Mouse (Mus musculus) lung, embryonic 15.5 days (tissue): ENCODE measurements around the gene Etnk2. TPM values are rescaled to one million over a fixed set of nuclear protein-coding genes. Genes with fewer than 3 reads are reported as not detected.
"Not testable (repeated sequence)": the region's sequence is repeated elsewhere in the genome, so short reads cannot be mapped to it uniquely, and the experiment has no call there.

Source experiments
- ATAC-seq: fragments of 200-750 bp; cut with Nextera tagmentation; 2 replicates; pipeline ENCODE4 v1.8.0; 2017; ENCODE audit warnings: moderate number of reproducible peaks, borderline replicate concordance; ENCODE audit not compliant: low FRiP score, low TSS enrichment; ENCODE audit errors: extremely low read depth
- H3K27ac ChIP-seq: fragments of 300-500 bp; sonication (generic); 2 replicates; pipeline ENCODE4 v1.5.1; 2015; ENCODE audit warnings: moderate library complexity, mild to moderate bottlenecking, inconsistent platforms
- H3K27me3 ChIP-seq: fragments of 300-500 bp; sonication (generic); 2 replicates; pipeline ENCODE4 v1.6.1; 2015; ENCODE audit warnings: inconsistent platforms
- H3K36me3 ChIP-seq: fragments of 300-500 bp; sonication (generic); 2 replicates; pipeline ENCODE4 v1.6.1; 2015; ENCODE audit warnings: inconsistent platforms
- H3K4me1 ChIP-seq: fragments of 300-500 bp; sonication (generic); 2 replicates; pipeline ENCODE4 v1.6.1; 2015; ENCODE audit warnings: inconsistent platforms
- H3K4me2 ChIP-seq: fragments of 300-500 bp; sonication (generic); 2 replicates; pipeline ENCODE4 v1.6.1; 2015; ENCODE audit warnings: inconsistent platforms, mild to moderate bottlenecking, moderate library complexity
- H3K4me3 ChIP-seq: fragments of 300-500 bp; sonication (generic); 2 replicates; pipeline ENCODE4 v1.5.1; 2015; ENCODE audit warnings: mild to moderate bottlenecking, inconsistent platforms
- H3K9ac ChIP-seq: fragments of 300-500 bp; sonication (generic); 2 replicates; pipeline ENCODE4 v1.6.1; 2015; ENCODE audit warnings: inconsistent platforms
- H3K9me3 ChIP-seq: fragments of 300-500 bp; sonication (generic); 2 replicates; pipeline ENCODE4 v1.6.1; 2016; ENCODE audit warnings: inconsistent platforms
- WGBS: fragments of 180-500 bp; shearing (Covaris S2); methylation state at CpG from one replicate; pipeline ENCODE4 v1.1.7; 2015; 5-methylcytosine and 5-hydroxymethylcytosine counted together
- polyA plus RNA-seq: library from polyadenylated mRNA; unstranded; fragments of >200 nt; fragmentation: Nextera tagmentation; extraction: Ambion mirVana; gene quantifications from 2 replicates; pipeline ENCODE4 v1.2.1, GENCODE M21; 2015

Etnk2 gene
- polyA plus RNA-seq, 1 experiment from 2014 or later = 3.0 TPM

DNA sequence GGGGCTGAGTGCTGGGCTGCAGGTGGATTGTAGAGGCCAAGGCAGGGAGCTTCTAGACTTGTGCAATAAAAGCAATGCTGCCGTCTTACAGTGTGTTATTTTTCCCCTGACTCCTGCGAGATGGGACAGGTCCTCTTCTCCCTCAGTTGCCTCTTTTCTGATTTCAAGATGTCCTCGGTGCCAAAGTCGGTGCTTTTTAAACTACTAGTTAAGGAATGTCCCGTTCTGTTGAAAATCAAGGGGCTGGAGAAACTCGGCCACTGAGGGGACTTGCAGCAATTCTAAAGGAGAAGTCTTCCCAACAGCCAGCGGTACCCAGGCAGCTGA lies 33.8 kb upstream of the Etnk2 start:
- peak overlapping the region; percentile 73 for H3K4me2 ChIP-seq
- peak; percentile 19; the same call in 1 of the 2 replicates for ATAC-seq
- H3K27me3 ChIP-seq = peaks cover 7% of the 10 kb centered on the region; the same call in 1 of the 2 replicates
- H3K4me1 ChIP-seq = peaks cover 28% of the 10 kb centered on the region
- 23% methylated on average over 7 of the region's 7 CpGs for WGBS
- H3K4me3 ChIP-seq = peak overlapping the region; percentile 22
- no peak overlapping the region; the same call in 1 of the 2 replicates for H3K9ac ChIP-seq
- no peaks in the 10 kb centered on the region for H3K36me3 ChIP-seq
- H3K9me3 ChIP-seq = no peaks in the 10 kb centered on the region
- H3K27ac ChIP-seq = peak overlapping the region; percentile 71

DNA sequence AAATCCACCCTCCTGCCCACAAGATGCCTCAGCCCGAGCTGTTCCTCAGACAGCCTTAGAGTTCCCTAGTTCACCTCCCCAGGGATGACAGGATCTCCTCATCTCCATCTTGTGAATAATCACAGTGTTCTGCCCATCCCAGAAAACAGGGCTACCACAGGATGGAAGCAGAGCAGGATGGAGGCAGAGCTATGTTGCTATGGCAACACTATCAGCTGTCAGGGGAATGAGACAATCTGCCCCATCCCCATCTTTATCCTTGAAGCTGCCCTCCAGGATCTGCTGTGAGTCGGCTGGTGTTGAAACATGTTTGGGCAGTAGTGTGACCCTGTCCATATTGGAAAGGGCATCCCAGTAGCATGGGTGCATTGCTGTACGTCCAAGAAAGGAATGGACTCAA lies 32.2 kb upstream of the Etnk2 start:
- Histone ChIP-seq H3K27ac (no peak overlapping the region), H3K9ac (no peak overlapping the region), H3K27me3 (peaks cover 7% of the 10 kb centered on the region; the same call in 1 of the 2 replicates), H3K4me3 (no peak overlapping the region), H3K9me3 (no peaks in the 10 kb centered on the region), H3K36me3 (no peaks in the 10 kb centered on the region), H3K4me1 (peaks cover 28% of the 10 kb centered on the region), H3K4me2 (no peak overlapping the region)
- WGBS = 53% methylated on average over 3 of the region's 3 CpGs
- ATAC-seq = no peak

DNA sequence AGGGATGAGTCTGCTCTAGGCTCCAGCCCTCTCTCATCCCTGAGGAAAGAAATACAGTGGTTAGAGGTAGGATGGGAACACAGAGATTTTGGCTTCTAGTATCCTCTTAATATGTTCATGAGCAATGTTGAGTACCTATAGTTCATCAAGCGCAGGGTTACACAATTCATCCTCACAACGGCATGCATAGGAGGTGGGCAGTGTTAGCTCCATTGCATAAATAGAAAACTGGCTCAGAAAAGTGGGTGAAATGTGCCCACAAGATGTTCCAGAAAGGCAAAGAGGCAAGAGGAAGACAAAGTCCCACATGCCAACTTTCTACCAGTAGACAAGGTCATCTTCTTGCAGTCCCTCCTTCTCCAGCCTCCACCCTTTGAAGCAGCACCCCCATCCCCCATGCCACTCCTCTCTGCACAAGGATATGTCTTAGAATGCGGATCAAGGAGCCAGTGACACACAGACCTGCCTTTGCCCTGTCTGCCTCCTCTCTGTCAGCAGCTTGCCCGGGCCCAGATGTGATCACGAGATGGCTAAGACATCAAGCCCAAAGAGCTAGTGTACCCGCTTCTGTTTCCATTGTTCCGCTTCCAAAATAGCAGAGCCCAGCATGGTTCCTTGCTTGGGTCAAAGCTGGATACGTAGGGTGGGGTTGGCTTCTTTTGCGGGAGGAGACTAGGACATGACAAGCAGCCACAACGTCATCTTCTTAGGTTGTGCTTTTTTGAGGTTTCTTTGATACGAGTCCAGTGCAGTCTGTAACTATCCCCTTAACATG lies 30.5 kb upstream of the Etnk2 start:
- no peak overlapping the region for H3K27ac ChIP-seq
- no peak overlapping the region for H3K9ac ChIP-seq
- H3K4me2 ChIP-seq = no peak overlapping the region
- H3K4me1 ChIP-seq = peaks cover 28% of the 10 kb centered on the region
- no peak overlapping the region for H3K4me3 ChIP-seq
- H3K36me3 ChIP-seq = no peaks in the 10 kb centered on the region
- 87% methylated on average over 11 of the region's 11 CpGs for WGBS
- no peak for ATAC-seq
- H3K27me3 ChIP-seq = peaks cover 7% of the 10 kb centered on the region; the same call in 1 of the 2 replicates
- H3K9me3 ChIP-seq = no peaks in the 10 kb centered on the region

DNA sequence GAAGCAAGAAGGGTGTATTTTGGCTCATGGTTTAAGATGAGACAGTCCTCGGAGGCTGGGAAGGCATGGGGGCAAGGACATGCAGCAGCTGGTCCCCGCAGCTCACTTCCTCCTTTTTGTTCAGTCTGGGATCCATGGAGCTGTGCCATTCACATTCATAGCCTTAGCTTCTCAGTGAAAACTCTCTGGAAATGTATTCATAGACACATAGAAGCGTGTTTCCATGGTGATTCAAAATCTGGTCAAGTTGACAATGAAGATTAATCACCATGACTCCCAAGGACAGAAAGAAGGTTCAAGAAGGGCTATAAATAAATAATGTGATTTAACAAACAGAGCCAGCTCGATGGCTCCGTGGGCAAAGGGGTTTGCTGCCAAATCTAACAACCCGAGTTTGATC lies 29.4 kb upstream of the Etnk2 start:
- H3K4me1 ChIP-seq = peaks cover 17% of the 10 kb centered on the region
- peaks cover 7% of the 10 kb centered on the region; the same call in 1 of the 2 replicates for H3K27me3 ChIP-seq
- WGBS = 73% methylated on average over 6 of the region's 6 CpGs
- no peak overlapping the region for H3K27ac ChIP-seq
- H3K4me2 ChIP-seq = no peak overlapping the region
- no peak overlapping the region for H3K9ac ChIP-seq
- no peaks in the 10 kb centered on the region for H3K9me3 ChIP-seq
- no peaks in the 10 kb centered on the region for H3K36me3 ChIP-seq
- no peak overlapping the region for H3K4me3 ChIP-seq
- ATAC-seq = no peak

DNA sequence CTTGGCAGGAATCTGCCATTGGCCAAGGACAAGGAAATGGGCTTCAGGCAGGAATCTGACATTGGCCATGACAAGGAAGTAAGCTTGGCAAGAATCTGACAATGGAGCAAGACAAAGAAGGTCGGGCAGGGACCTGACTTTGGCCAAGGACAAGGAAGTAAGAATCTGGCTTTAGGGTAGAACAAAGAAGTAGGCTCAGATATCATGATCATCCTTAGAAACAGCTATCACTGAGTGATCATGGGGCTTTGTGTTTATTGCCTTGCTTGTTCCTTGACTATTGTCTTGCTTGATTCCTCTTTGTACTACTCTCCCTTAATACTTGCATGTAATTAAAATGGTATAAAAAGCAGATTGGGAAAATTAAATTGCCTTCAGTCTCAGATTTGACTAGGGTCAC lies 23.0 kb upstream of the Etnk2 start:
- not testable (repeated sequence) for H3K4me2 ChIP-seq, H3K9ac ChIP-seq, H3K4me1 ChIP-seq, H3K9me3 ChIP-seq, H3K27ac ChIP-seq, ATAC-seq, H3K4me3 ChIP-seq, H3K36me3 ChIP-seq, H3K27me3 ChIP-seq
- 73% methylated on average over 1 of the region's 1 CpGs for WGBS

DNA sequence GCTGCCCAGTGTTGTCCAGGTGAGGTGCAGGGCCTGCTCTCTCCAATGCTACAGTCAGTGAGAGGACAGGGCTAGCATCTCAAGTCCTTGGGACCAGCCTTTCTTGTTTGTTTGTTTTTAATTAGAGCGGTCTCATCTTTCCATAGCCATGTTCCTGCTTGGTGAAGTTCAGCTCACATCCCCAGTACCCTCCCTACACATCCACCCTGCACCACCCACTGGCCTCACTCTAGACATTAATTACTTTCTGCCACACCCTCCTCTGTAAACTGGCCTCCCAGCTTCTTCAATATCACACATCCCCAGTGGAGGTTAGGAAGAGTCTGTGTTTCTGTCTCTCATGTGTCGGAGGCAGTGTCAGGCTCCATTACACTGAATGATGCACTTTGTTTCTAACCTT lies 19.0 kb upstream of the Etnk2 start:
- Histone ChIP-seq H3K4me2 (no peak overlapping the region), H3K9ac (no peak overlapping the region), H3K27me3 (no peaks in the 10 kb centered on the region), H3K4me1 (no peaks in the 10 kb centered on the region), H3K4me3 (no peak overlapping the region), H3K27ac (no peak overlapping the region), H3K9me3 (no peaks in the 10 kb centered on the region), H3K36me3 (no peaks in the 10 kb centered on the region)
- 85% methylated on average over 2 of the region's 2 CpGs for WGBS
- ATAC-seq = no peak

DNA sequence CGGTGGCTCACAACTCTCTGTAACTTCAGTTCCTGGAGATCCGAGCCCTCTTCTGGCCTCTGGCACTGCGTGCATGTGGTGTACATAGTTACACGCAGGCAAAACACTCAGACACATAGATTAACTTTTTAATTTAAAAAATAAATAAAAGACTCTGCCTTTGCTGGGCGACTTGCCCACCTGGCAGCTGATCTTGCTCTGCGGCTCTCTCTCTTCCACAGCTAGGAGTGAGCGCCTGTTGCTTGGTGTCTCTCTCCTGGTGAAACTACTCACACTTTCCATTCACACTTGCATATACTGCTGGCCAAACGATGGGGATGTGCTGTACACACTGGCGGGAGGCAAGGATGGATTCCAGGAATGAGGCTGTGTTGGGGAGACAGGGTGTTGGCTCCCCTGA lies 16.8 kb upstream of the Etnk2 start:
- 70% methylated on average over 9 of the region's 9 CpGs for WGBS
- H3K4me1 ChIP-seq = no peaks in the 10 kb centered on the region
- no peak for ATAC-seq
- H3K4me2 ChIP-seq = no peak overlapping the region
- H3K27ac ChIP-seq = no peak overlapping the region
- no peak overlapping the region for H3K4me3 ChIP-seq
- H3K9ac ChIP-seq = no peak overlapping the region
- H3K9me3 ChIP-seq = no peaks in the 10 kb centered on the region
- no peaks in the 10 kb centered on the region for H3K36me3 ChIP-seq
- H3K27me3 ChIP-seq = no peaks in the 10 kb centered on the region

DNA sequence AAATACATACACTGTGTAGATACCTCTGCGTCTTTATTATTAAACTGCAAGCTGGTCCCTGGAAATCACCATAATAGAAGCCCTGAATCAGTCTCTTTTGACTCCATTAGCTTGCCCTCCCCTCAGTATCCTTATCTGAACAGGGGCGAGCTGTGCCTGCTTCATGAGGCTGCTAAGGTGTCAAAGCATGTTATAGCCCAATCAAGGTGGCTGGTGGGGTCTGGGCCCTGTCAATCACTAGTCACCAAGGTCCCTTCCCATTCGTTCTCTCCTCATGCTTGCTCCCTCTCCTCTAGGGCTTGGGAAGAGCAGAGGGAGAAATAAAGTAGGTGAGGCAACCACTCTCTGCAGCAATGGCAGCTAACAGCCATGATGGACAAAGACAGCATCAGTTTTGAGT lies 16.1 kb upstream of the Etnk2 start:
- H3K36me3 ChIP-seq = no peaks in the 10 kb centered on the region
- no peak for ATAC-seq
- H3K9ac ChIP-seq = no peak overlapping the region
- H3K4me2 ChIP-seq = no peak overlapping the region
- no peaks in the 10 kb centered on the region for H3K9me3 ChIP-seq
- no peaks in the 10 kb centered on the region for H3K4me1 ChIP-seq
- H3K27ac ChIP-seq = no peak overlapping the region
- WGBS = 66% methylated on average over 3 of the region's 3 CpGs
- H3K27me3 ChIP-seq = peaks cover 6% of the 10 kb centered on the region; the same call in 1 of the 2 replicates
- no peak overlapping the region for H3K4me3 ChIP-seq

DNA sequence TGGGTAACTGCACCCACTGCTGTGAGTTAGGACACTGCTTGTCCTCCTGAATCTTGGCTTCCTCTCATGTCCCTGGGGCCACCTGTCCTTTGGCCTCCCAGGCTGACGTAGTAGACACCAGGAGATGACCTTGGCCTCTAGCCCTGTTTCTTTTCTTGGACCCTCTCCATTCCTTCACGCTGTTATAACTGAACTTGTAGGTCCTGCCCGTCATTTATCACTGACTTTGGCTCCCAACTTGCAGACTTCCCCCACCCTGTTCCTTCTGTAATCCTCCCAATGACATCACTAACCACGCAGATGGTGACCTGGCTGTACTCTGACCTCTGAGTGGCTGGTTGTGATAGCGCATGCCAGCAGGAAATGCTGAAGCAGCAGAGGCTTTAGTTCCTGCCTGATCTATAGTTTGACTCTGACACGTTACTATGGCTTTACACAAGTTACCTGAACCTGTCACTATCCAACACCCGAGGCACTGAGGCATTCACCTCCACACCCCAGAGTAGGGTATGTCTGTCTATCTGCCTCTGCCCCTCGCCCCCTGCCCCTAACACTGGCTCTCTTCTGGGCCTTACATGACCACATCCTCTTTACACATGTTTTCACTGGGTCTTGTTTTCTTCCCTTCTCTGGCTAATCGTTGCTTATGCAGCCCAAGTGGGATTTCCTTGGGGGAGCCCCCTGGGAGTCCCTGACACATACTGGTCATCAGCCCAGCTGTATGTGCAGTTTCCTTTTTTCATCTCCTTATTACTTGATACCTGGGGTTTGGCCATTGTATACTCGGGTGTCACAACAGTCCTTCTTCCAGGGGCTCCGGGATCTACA lies 15.5 kb upstream of the Etnk2 start:
- Histone ChIP-seq H3K9me3 (no peaks in the 10 kb centered on the region), H3K27me3 (peaks cover 10% of the 10 kb centered on the region; the same call in 1 of the 2 replicates), H3K4me1 (no peaks in the 10 kb centered on the region), H3K27ac (no peak overlapping the region), H3K4me2 (no peak overlapping the region), H3K4me3 (no peak overlapping the region), H3K36me3 (no peaks in the 10 kb centered on the region), H3K9ac (no peak overlapping the region)
- ATAC-seq = no peak
- 52% methylated on average over 11 of the region's 11 CpGs for WGBS

DNA sequence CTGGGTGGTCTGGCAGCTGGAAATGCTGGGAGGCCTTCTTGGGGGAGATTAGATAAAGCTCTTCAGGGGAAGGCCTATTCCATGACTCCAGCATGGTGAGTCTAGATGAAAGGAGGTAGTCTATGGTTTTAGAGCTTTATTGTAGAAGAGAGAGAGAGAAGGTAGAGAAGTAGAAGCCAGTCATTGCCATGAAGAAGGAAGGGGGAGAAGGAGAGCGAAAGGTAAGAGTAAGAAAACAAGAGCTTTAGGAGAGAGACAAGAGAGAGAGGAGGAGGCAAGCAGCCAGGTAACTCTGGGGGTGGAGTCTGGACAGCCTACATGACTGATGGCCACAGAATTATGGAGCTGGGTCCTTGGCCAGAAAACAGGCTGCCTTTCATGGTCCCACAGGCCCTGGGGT lies 13.2 kb upstream of the Etnk2 start, which contains the start of gene Ren1:
TSS of gene Ren1 (plus strand) at position 301 of the 400 bp plus-strand sequence.
- Histone ChIP-seq H3K4me3 (no peak within 1 kb of the TSS), H3K4me1 (0 out of 2 replicates have a peak, but pooled peaks cover 4% of the 10 kb centered on the region), H3K9me3 (no peaks in the 10 kb centered on the region), H3K36me3 (no peaks in the 10 kb centered on the region), H3K27ac (no peak within 1 kb of the TSS), H3K27me3 (peaks cover 15% of the 10 kb centered on the region; the same call in 1 of the 2 replicates), H3K9ac (no peak within 1 kb of the TSS), H3K4me2 (no peak within 1 kb of the TSS)
- 92% methylated on average over 1 of the region's 1 CpGs for WGBS
- ATAC-seq = no peak

DNA sequence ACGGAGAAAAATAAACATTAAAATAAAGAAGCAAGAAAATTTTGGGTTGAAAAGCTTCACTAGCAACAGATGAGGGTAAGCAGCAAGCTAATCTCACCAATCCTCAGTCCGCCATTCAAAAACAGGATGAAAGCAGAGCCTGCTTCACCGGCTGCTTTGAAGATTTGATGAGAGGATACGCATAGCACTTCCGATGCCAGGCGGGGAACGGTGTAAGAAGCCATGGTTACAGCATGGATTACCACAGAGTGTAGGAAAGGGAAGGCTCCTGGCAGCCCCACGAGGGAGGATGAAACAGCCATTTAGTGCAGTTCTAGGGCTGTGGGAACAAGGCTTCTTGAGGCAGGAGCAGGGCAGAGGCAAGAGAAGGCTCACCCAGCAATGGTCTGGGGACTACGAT lies 11.6 kb upstream of the Etnk2 start:
- Histone ChIP-seq H3K27me3 (peaks cover 24% of the 10 kb centered on the region; the same call in 1 of the 2 replicates), H3K4me1 (peaks cover 11% of the 10 kb centered on the region), H3K36me3 (no peaks in the 10 kb centered on the region), H3K9ac (no peak overlapping the region), H3K9me3 (no peaks in the 10 kb centered on the region), H3K4me2 (no peak overlapping the region), H3K27ac (no peak overlapping the region), H3K4me3 (no peak overlapping the region)
- 46% methylated on average over 9 of the region's 9 CpGs for whole genome bisulfite sequencing
- no peak for ATAC-seq

DNA sequence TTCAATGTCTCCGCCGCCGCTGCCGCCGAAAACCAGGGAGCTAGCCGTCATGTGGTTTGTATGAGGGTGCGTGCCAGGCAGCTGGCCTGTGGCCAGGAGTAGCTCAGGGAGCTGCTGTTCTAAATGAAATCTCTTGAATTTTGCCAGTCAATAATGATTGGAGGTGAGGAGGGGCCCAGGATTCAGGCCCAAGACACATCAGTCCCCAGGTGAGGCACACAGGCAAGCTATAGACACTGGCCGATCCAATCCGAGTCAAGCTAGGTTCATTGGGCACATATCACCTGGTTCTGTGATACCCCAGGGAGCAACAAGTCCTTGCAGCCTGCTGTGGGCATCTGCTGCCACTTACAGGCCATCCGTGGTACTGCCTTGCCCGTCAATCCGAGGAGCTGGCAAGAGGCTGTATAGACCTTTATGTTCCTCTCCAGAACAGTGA lies 10.0 kb upstream of the Etnk2 start:
- 0 out of 2 replicates have a peak, but pooled peaks have one; percentile 12 for ATAC-seq
- no peaks in the 10 kb centered on the region for H3K9me3 ChIP-seq
- no peak overlapping the region for H3K4me3 ChIP-seq
- H3K27ac ChIP-seq = no peak overlapping the region
- no peak overlapping the region for H3K9ac ChIP-seq
- no peak overlapping the region for H3K4me2 ChIP-seq
- H3K36me3 ChIP-seq = no peaks in the 10 kb centered on the region
- WGBS = 43% methylated on average over 12 of the region's 12 CpGs
- peaks cover 31% of the 10 kb centered on the region; the same call in 1 of the 2 replicates for H3K27me3 ChIP-seq
- peaks cover 11% of the 10 kb centered on the region for H3K4me1 ChIP-seq
